Mouse (Mus musculus) c-Kit-positive CD71-positive TER-119-positive erythroid progenitor cells, embryonic 14.5 days (primary cell): ENCODE measurements around the gene Timm22.

Source experiments
- DNase-seq: peaks from one replicate; pipeline ENCODE4 v3.0.0-alpha.2; 2013; ENCODE audit warnings: low spot score

Timm22 gene

GRCm38 (mm10) chr11:76388711-76389110, 18.0 kb upstream of the Timm22 start:
- no peak for DNase-seq

GRCm38 (mm10) chr11:76392532-76392931, 14.2 kb upstream of the Timm22 start:
- DNase-seq: no peak

- no peak for DNase-seq
These were observed 13.8 kb upstream of the Timm22 start for GRCm38 (mm10) chr11:76392996-76393395.

GRCm38 (mm10) chr11:76397650-76398311, 9.0 kb upstream of the Timm22 start:
- no peak for DNase-seq

GRCm38 (mm10) chr11:76398312-76398797, 8.4 kb upstream of the Timm22 start:
- DNase-seq: no peak

DNA sequence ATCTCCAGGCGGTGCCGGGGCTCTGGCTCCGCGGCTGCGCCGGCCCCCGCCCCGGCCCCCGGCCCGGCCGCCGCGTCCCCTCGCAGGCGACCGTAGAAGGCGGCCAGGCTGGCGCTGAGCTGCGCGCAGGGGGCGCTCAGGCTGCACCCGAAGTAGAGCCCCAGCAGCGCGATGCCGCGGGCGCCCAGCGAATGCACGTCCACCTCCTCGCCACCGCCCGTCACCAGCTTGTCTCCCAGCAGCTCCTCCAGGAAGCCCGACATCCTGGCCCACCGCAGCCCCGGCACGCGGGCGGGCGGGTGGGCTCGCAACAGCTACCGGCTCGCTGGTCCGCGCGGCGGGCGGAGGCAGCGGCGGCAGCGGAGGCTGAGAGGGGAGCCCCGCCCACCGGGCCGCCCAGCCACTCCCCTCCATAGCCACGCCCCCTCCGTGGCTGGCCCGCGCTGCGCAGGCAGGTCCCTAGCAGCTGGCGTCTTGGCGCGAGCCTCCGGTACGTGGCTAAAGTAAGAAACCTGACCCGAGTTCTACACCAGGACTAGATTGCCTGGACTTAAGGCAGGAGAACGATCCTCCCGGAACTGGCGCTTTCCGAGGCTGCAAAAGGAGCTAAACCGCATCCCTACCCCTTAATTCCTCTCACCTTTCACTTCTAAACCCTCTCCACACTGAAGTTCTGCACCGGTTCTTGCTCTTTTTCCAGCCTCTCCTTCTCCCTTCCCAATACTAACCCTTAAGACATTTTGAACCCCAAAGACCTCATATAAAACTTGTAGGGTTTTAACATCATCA, 7.8 kb upstream of the Timm22 start, which contains the start of gene Nxn:
TSS of gene Nxn (minus strand) at position 343 of the 789 bp plus-strand sequence.
- DNase-seq: peak; percentile 79

DNA sequence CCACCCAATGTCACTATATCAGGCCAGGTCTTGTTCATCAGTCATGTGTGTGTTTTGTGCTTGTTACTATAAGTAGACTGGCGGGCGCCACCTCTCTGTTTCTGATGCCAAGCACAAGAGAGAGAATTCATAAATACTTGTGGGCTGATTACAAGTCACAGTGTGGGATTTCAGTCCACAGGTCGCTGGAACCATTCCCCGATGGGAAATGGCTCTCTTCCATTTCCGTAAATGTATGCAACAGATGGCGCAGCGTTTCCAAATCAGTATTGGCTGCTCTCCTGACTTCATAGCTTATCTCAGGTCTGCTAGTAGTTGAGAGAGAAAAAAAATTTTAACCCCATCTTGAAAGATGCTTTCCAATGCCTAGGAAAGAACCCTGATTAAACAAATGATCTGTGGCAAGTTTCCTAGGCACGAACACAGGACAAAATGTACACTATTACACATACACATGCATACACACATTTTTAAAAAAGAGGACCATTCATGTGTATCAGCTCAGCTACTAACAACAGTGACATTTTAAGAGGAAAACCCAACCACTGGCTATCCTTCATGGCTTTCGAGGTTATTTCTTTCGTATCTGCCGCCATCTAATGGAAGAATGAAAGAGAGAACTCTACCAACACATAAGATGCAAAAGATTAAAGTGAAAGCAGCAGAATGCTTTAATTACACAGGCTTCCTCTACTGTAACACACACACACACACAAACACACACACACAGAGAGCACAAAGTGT, 7.0 kb upstream of the Timm22 start:
- peak; percentile 42 for DNase-seq

DNA sequence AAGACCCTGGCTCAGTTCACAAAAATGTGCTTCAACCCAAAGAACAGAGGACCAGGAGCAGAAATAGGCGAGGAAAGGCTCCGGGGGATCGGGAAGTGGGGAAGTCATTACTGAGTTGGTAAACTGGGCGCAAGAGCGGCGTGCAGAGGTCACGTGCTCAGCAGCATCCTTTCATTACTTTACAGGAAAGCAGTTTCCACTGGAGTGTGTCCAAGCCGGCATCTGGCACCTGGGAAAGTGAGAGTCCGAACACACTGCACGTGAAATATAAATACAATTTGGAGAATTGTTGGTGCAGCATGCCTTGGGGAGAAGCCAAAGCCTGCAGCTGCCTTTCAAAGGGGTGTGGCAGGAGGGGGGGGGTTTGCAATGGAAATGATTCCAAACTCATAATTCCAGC, 5.4 kb upstream of the Timm22 start:
- no peak for DNase-seq

GRCm38 (mm10) chr11:76405113-76405512, 1.6 kb upstream of the Timm22 start:
- no peak for DNase-seq

DNA sequence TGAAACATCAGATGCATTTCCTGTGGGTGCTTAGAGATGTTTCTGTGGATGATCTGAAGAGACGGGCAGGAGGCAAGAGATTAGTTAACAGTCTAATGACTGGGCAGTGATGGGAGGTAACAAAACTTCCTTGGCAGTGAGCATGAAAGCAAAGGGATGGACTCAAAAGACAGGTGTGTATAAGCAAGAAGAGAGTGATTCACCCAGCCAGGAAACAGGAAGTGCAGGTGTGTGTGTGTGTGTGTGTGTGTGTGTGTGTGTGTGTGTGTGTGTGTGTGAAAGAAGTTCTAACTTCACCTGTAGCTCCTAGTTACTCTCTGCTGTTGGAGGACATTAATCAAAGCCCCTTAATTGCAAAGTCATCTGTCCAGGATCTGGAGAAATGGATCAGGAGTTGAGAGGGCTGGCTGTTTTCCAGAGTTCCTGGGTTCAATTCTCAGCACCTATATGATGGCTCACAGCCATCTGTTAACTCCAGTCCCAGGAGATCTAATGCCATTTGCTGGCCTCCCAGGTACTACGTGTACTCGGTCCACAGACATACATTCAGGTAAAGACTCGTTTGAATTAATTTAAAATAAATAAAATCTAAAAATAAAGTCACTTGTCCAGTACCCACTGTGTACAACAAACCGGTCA, 1.0 kb upstream of the Timm22 start:
- DNase-seq: no peak

GRCm38 (mm10) chr11:76410826-76411225, 4.1 kb downstream of the Timm22 start:
- peak; percentile 67 for DNase-seq

GRCm38 (mm10) chr11:76413202-76413601, 6.5 kb downstream of the Timm22 start:
- no peak for DNase-seq

DNA sequence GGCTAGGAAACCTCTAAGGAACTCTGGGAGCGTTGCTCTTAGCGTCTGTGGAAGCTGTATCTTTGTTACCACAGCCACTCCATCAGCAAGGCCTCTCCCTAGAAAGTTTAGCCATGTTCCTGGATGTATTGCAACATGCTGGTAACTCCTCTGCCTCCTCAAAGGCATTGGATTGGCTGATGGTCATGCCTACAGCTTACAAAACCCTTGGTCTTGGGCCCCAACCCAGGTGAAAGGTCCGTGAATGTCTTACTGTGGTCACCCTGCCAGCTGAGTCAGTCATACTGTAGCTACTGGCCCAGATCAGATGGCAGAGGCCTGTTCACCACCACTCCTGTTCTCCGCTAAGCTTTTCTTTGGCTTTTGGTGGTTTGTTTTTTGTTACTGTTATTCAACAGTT, 8.2 kb downstream of the Timm22 start:
- no peak for DNase-seq

- DNase-seq: no peak
These were observed 9.2 kb downstream of the Timm22 start for GRCm38 (mm10) chr11:76415985-76416384.

DNA sequence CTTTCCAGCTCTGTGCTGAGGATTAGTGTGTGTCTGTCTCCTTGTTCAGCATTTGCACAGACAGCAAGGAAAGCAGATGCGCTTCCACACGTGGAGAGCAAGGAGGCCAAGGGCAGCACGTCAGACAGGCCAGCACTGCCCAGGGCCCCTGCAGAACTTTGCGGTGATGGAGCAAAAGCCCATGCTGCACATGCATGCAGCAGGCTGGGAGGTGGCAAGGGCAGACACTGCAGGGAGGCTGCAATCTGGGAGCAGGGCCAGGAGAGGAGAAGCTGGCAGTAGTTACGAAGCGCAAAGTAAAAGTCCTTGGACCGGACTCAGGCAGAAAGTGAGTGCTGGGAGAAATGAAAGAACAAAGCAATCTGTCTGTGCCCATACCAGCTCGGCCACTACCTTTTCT, 11.7 kb downstream of the Timm22 start:
- no peak for DNase-seq

DNA sequence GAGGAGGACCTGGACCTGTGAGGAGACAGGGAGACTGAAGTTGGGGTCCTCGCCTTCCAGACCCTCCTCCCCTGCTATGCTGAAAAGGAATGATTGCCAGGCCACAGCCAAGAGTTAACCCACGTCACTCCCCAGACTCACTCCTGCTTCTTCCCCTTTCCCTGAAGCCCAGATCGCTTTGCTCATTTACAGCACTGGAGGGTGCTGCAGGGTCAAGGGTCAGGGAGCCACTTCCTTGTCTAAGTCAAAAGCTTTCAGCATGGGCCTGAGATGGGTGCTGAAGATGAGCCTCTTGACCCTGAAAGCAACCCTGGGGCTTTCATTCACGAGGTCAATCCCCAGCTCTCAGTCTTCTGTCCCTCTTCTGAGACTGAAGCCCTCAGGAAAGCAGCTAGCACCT, 12.4 kb downstream of the Timm22 start:
- no peak for DNase-seq

DNA sequence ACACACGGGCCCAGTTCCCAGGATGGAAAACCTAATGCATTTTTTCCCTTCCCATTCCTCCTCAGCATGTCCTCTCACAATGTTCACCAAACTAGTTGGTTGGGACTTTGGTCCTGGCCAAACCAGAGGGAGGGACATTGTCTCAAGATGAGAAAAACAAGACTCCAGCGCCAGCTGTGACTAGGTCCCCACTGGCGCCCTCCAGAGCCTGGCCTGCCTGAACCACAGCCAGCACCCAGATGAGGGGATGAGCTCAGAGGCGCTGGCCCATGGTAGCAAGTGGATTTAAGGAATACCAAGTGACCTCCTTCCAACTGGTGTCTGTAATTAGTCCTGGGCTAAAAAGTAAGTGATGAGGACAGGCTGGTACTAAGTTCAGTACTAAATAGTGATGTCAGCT, 14.1 kb downstream of the Timm22 start:
- no peak for DNase-seq

DNA sequence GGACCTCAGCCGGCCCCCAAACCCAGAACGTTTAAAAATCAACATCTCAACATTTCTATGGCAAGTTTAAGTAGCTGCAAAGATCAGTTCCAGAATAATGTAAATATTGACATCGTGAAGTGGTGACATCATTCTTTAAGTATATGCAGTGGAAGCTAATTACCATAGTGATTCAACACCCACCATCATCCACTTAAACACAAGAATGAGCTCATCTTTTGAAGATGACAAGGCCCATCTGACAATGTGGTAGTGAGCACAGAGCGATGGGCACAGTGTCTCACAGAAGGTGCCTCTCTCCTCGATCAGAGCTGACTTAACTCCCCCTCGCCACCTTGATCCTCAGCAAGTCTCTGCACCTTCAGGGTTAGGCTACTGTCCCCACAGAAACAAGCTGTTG, 19.0 kb downstream of the Timm22 start:
- DNase-seq: no peak

- DNase-seq: no peak
These were observed 21.0 kb downstream of the Timm22 start for GRCm38 (mm10) chr11:76427781-76428180.

GRCm38 (mm10) chr11:76429046-76429445, 22.3 kb downstream of the Timm22 start:
- no peak for DNase-seq

DNA sequence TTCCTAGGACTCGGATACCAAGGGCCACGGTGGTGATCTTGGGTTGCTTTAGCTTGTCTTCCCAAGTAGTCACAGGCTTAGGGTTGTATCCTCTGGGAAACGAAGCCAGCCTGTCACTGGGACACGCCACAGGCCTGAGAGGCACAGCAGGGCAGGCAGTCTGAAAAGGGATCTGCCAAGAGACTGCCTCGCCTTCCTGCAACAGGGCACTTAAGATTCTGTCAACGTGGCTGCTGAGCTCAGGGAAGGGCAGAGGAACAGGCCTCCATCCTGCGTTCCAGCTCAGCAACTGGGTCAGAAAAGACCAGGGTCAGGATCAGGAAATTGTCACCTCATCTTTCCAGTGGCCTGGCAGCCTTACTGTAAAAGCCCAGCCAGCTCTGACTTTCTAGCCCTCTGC, 22.8 kb downstream of the Timm22 start:
- DNase-seq: no peak

- no peak for DNase-seq
These were observed 23.3 kb downstream of the Timm22 start for GRCm38 (mm10) chr11:76429966-76430631.
